Mouse (Mus musculus): ENCODE measurements around the gene Relb. TPM values are rescaled to one million over a fixed set of nuclear protein-coding genes. Genes with fewer than 3 reads are reported as not detected.

The Relb gene
- polyA plus RNA-seq, 1 experiment from 2014 or later = 3.9 TPM

DNA sequence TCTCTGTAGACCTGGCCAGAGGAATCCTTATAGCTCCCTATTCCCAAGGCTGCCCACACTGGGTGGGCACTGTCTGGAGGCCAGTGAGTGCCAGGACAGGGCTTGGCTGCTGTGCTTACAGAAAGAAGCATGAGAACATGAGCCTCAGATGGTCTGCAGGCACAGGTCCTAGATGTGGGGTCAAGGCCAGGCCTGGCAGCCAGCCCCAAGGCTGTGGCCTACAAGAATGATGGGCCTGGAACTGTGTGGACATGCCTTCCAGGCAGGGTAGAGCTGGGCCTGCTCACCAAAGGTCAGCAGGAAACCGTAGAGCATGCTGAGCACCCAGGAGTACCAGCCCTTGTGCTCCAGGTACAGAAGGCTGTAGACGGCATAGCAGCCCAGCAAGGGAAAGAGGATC lies 5.4 kb upstream of the Relb start:
- no peak overlapping the region for H3K9ac ChIP-seq (replicated peaks; ENCODE audit: low read depth, low read length)
- H3K4me3 ChIP-seq (replicated peaks; ENCODE audit: low read length) = no peak overlapping the region
- H3K36me3 ChIP-seq (ENCODE audit: control insufficient read depth, insufficient read depth) = peaks cover 36% of the 10 kb centered on the region
- H3K27me3 ChIP-seq (replicated peaks; ENCODE audit: control insufficient read depth, insufficient read depth, low read length) = no peaks in the 10 kb centered on the region
- no peaks in the 10 kb centered on the region; the same call in 1 of the 2 replicates for H3K4me1 ChIP-seq (replicated peaks; ENCODE audit: control insufficient read depth, insufficient read depth, low read length)
- no peak for ATAC-seq
- WGBS = 93% methylated on average over 2 of the region's 2 CpGs
- no peak overlapping the region for H3K27ac ChIP-seq (ENCODE audit: low read length)
- H3K4me2 ChIP-seq (ENCODE audit: low read length) = no peak overlapping the region
- no peaks in the 10 kb centered on the region for H3K9me3 ChIP-seq (ENCODE audit: control insufficient read depth, low read length)

DNA sequence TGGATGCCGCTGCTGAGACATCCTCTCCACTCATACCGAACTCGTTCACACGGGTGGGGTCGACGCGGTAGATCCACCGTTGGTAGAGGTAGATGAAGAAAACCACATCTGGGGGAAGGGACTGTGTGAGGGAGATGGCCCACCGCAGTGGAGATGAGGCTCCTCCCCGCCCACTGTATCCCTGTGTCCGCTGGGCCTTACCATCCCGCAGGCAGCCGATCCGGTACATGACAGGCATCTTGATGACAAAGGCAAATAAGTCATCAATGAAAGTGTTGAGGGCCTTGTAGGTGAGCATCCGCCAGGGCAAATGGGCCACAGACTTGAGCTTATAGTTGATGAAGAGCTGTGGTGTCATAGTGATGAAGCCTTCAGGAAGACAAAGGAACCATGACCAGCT lies 4.6 kb upstream of the Relb start:
- Histone ChIP-seq H3K4me2 (ENCODE audit: low read length) (no peak overlapping the region), H3K9me3 (ENCODE audit: control insufficient read depth, low read length) (no peaks in the 10 kb centered on the region), H3K27me3 (replicated peaks; ENCODE audit: control insufficient read depth, insufficient read depth, low read length) (no peaks in the 10 kb centered on the region), H3K4me3 (replicated peaks; ENCODE audit: low read length) (no peak overlapping the region), H3K9ac (replicated peaks; ENCODE audit: low read depth, low read length) (no peak overlapping the region), H3K27ac (ENCODE audit: low read length) (no peak overlapping the region), H3K36me3 (ENCODE audit: control insufficient read depth, insufficient read depth) (peaks cover 36% of the 10 kb centered on the region), H3K4me1 (replicated peaks; ENCODE audit: control insufficient read depth, insufficient read depth, low read length) (no peaks in the 10 kb centered on the region; the same call in 1 of the 2 replicates)
- no peak for ATAC-seq
- WGBS = 95% methylated on average over 15 of the region's 15 CpGs

- 94% methylated on average over 17 of the region's 17 CpGs for WGBS
- H3K9me3 ChIP-seq (ENCODE audit: control insufficient read depth, low read length) = no peaks in the 10 kb centered on the region
- ATAC-seq = no peak
- no peak overlapping the region for H3K4me2 ChIP-seq (ENCODE audit: low read length)
- peaks cover 6% of the 10 kb centered on the region for H3K4me1 ChIP-seq (replicated peaks; ENCODE audit: control insufficient read depth, insufficient read depth, low read length)
- no peak overlapping the region for H3K27ac ChIP-seq (ENCODE audit: low read length)
- no peaks in the 10 kb centered on the region for H3K27me3 ChIP-seq (replicated peaks; ENCODE audit: control insufficient read depth, insufficient read depth, low read length)
- H3K9ac ChIP-seq (replicated peaks; ENCODE audit: low read depth, low read length) = no peak overlapping the region
- H3K4me3 ChIP-seq (replicated peaks; ENCODE audit: low read length) = no peak overlapping the region
- H3K36me3 ChIP-seq (ENCODE audit: control insufficient read depth, insufficient read depth) = peaks cover 32% of the 10 kb centered on the region
Measured at GRCm38 (mm10) chr7:19633197-19633596, 4.0 kb upstream of the Relb start.

DNA sequence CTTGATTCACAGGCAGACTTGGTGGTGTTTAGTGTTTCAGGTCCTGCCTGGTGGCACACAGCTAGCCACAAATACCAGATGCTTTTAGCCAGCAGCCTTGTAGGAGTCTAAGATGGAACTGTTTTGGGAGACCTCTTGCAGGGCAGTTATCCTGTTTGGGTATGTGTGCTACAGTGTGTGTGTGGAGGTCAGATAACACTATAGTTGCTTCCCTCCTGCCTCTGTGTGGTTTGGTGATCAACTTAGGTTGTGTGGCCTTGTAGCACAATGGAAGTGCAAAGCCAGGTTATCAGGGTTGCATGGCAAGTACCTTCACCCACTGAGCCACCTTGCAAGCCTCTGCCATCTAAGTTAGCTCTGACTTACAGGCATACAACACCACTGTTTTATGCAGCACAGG lies 3.5 kb upstream of the Relb start:
- H3K36me3 ChIP-seq (ENCODE audit: control insufficient read depth, insufficient read depth) = peaks cover 28% of the 10 kb centered on the region
- no peaks in the 10 kb centered on the region for H3K27me3 ChIP-seq (replicated peaks; ENCODE audit: control insufficient read depth, insufficient read depth, low read length)
- no peak for ATAC-seq
- no peak overlapping the region for H3K4me2 ChIP-seq (ENCODE audit: low read length)
- H3K27ac ChIP-seq (ENCODE audit: low read length) = no peak overlapping the region
- no peaks in the 10 kb centered on the region for H3K9me3 ChIP-seq (ENCODE audit: control insufficient read depth, low read length)
- H3K4me1 ChIP-seq (replicated peaks; ENCODE audit: control insufficient read depth, insufficient read depth, low read length) = peaks cover 8% of the 10 kb centered on the region
- no peak overlapping the region for H3K4me3 ChIP-seq (replicated peaks; ENCODE audit: low read length)
- no peak overlapping the region for H3K9ac ChIP-seq (replicated peaks; ENCODE audit: low read depth, low read length)

GRCm38 (mm10) chr7:19632275-19632674 lies 3.0 kb upstream of the Relb start:
- peaks cover 24% of the 10 kb centered on the region for H3K36me3 ChIP-seq (ENCODE audit: control insufficient read depth, insufficient read depth)
- no peak overlapping the region for H3K9ac ChIP-seq (replicated peaks; ENCODE audit: low read depth, low read length)
- H3K9me3 ChIP-seq (ENCODE audit: control insufficient read depth, low read length) = no peaks in the 10 kb centered on the region
- H3K27ac ChIP-seq (ENCODE audit: low read length) = no peak overlapping the region
- ATAC-seq = no peak
- H3K27me3 ChIP-seq (replicated peaks; ENCODE audit: control insufficient read depth, insufficient read depth, low read length) = no peaks in the 10 kb centered on the region
- H3K4me1 ChIP-seq (replicated peaks; ENCODE audit: control insufficient read depth, insufficient read depth, low read length) = peaks cover 8% of the 10 kb centered on the region
- no peak overlapping the region for H3K4me2 ChIP-seq (ENCODE audit: low read length)
- no peak overlapping the region for H3K4me3 ChIP-seq (replicated peaks; ENCODE audit: low read length)

- Histone ChIP-seq H3K4me3 (replicated peaks; ENCODE audit: low read length) (peak overlapping the region; percentile 65), H3K4me2 (ENCODE audit: low read length) (peak overlapping the region; percentile 94), H3K27me3 (replicated peaks; ENCODE audit: control insufficient read depth, insufficient read depth, low read length) (no peaks in the 10 kb centered on the region), H3K4me1 (replicated peaks; ENCODE audit: control insufficient read depth, insufficient read depth, low read length) (peaks cover 8% of the 10 kb centered on the region), H3K9ac (replicated peaks; ENCODE audit: low read depth, low read length) (peak overlapping the region; percentile 22), H3K9me3 (ENCODE audit: control insufficient read depth, low read length) (no peaks in the 10 kb centered on the region), H3K27ac (ENCODE audit: low read length) (peak overlapping the region; percentile 63), H3K36me3 (ENCODE audit: control insufficient read depth, insufficient read depth) (peaks cover 8% of the 10 kb centered on the region; the same call in 1 of the 2 replicates)
- WGBS = 1% methylated on average over 53 of the region's 57 CpGs
- peak; percentile 78 for ATAC-seq
Measured at GRCm38 (mm10) chr7:19628536-19629360, 490 bp downstream of the Relb start.

DNA sequence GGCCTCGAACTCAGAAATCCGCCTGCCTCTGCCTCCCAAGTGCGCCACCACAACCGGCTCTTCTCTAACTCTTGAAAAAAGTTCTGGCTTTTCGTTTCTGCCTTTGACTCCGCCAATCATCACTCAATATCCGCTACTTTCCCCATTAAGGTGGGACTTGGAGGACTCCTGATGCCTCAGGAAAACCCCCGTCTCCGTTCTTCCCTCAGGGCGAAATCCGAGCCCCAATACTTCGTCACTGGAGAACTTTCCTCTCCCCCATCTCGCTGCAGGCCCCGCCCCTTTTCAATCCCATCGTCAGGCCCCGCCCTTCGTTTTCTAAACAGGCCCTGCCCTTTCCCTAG lies 1.1 kb downstream of the Relb start:
- H3K4me1 ChIP-seq (replicated peaks; ENCODE audit: control insufficient read depth, insufficient read depth, low read length) = peaks cover 8% of the 10 kb centered on the region
- H3K27ac ChIP-seq (ENCODE audit: low read length) = no peak overlapping the region
- H3K27me3 ChIP-seq (replicated peaks; ENCODE audit: control insufficient read depth, insufficient read depth, low read length) = no peaks in the 10 kb centered on the region
- peak overlapping the region; percentile 65 for H3K4me3 ChIP-seq (replicated peaks; ENCODE audit: low read length)
- H3K9me3 ChIP-seq (ENCODE audit: control insufficient read depth, low read length) = no peaks in the 10 kb centered on the region
- H3K9ac ChIP-seq (replicated peaks; ENCODE audit: low read depth, low read length) = no peak overlapping the region
- 0 out of 2 replicates have a peak, but pooled peaks cover 2% of the 10 kb centered on the region for H3K36me3 ChIP-seq (ENCODE audit: control insufficient read depth, insufficient read depth)
- 15% methylated on average over 17 of the region's 17 CpGs for WGBS
- H3K4me2 ChIP-seq (ENCODE audit: low read length) = peak overlapping the region; percentile 94
- no peak for ATAC-seq

DNA sequence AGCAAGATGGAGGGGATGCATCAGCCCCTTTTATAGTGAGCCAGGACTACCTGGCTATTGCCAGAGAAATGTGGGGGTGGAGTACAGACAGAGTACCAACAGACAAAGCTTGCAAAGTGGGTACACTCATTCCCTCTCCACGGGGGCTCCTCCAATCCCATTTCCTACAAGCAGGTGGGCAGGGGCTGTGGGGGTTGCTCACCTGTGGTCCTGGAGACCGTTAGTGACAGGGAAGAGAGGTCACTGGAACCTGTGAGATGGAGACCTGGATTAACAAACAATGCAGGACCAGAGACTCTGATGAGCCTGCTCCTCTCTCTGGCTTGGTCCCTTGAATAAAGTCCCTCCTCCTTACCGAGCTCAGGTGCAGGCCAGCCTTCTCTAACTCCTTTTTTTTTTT lies 1.5 kb downstream of the Relb start:
- Histone ChIP-seq H3K4me3 (replicated peaks; ENCODE audit: low read length) (no peak overlapping the region), H3K27ac (ENCODE audit: low read length) (no peak overlapping the region), H3K4me2 (ENCODE audit: low read length) (peak overlapping the region; percentile 94), H3K36me3 (ENCODE audit: control insufficient read depth, insufficient read depth) (no peaks in the 10 kb centered on the region), H3K27me3 (replicated peaks; ENCODE audit: control insufficient read depth, insufficient read depth, low read length) (no peaks in the 10 kb centered on the region), H3K9me3 (ENCODE audit: control insufficient read depth, low read length) (no peaks in the 10 kb centered on the region), H3K4me1 (replicated peaks; ENCODE audit: control insufficient read depth, insufficient read depth, low read length) (peaks cover 8% of the 10 kb centered on the region), H3K9ac (replicated peaks; ENCODE audit: low read depth, low read length) (no peak overlapping the region)
- WGBS = 72% methylated on average over 3 of the region's 3 CpGs
- no peak for ATAC-seq

- Histone ChIP-seq H3K4me1 (replicated peaks; ENCODE audit: control insufficient read depth, insufficient read depth, low read length) (peaks cover 7% of the 10 kb centered on the region), H3K36me3 (ENCODE audit: control insufficient read depth, insufficient read depth) (no peaks in the 10 kb centered on the region), H3K4me3 (replicated peaks; ENCODE audit: low read length) (no peak overlapping the region), H3K27me3 (replicated peaks; ENCODE audit: control insufficient read depth, insufficient read depth, low read length) (no peaks in the 10 kb centered on the region), H3K4me2 (ENCODE audit: low read length) (no peak overlapping the region), H3K27ac (ENCODE audit: low read length) (no peak overlapping the region), H3K9ac (replicated peaks; ENCODE audit: low read depth, low read length) (no peak overlapping the region), H3K9me3 (ENCODE audit: control insufficient read depth, low read length) (no peaks in the 10 kb centered on the region)
- WGBS = 80% methylated on average over 2 of the region's 2 CpGs
- ATAC-seq = no peak
Measured at GRCm38 (mm10) chr7:19623433-19623832, 5.8 kb downstream of the Relb start.

All from forebrain, embryonic 16.5 days (tissue).